Mouse (Mus musculus): Measurements from ENCODE around the gene Cav3.

DNA sequence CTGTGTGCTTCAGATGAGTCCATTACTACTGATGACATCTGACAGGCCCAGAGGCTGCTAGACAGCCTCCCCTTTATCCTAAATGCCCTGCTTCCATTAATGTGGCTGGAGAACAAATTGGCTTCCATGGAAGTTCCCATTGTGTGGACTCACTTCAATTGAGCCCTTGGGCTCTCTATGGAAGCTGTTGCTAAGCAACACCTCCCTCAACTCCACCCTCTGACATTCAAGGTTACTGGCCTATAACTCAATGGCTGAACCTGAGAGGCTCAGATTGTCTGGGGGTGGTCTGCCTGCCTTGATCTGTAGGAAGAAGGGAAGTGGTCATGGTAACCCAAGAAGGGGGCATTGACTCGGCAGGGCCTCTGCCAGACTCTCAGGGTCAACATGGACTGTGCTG lies 57.2 kb downstream of the Cav3 start:
- no peak for TF ChIP-seq CTCF (IDR thresholded peaks at IDR 0.05; ENCODE audit: low read depth)
- TF ChIP-seq EP300 (IDR thresholded peaks at IDR 0.05; ENCODE audit: low read depth) = no peak

Measured in liver, embryonic 14.5 days (tissue).